ENCODE assay signal across 10 mouse cellular contexts in the genomic region with DNA sequence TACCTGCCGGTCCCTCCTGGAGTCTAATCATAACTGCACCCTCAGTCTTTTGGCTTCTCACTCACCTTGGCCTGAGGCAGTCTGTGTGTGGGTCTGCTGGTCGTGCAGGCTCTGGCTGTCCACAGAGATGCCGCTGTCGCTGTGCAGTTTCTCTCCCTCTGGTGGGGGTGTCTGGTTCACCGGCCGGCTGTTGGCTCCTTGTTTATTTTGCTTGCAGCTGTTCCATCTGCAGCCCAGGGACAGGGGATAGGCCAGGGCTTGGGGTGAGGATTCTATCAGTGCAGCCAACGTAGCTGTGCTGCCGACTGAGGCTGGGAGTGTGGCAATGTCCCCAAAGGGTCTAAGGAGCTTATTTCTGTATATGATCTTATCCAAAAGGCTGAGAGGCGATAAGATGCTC. TPM values are rescaled to one million over a fixed set of nuclear protein-coding genes. Genes with fewer than 3 reads are reported as not detected.
DNase-seq lines count a peak whose midpoint lies in the region; ATAC-seq lines count a peak whose summit lies in the region.
"Had no signal": no experiment of that assay in that cellular context is flagged by ENCODE, and none has a peak within 500 bp of the region (broad histone marks: within the 10 kb centered on the region; RNA-seq: fewer than 3 reads in every experiment).

No protein-coding gene starts in this region.

- 22% methylated on average over 9 of the region's 9 CpGs for WGBS in heart, embryonic 11.5 days (ENCODE audit: insufficient replicate concordance)
- 14% methylated on average over 9 of the region's 9 CpGs for WGBS in limb, embryonic 12.5 days

- H3K4me2 ChIP-seq in heart, embryonic 11.5 days, result no peak overlapping the region
- H3K4me2 ChIP-seq in limb, embryonic 12.5 days, result peak overlapping the region; percentile 21

- H3K4me3 ChIP-seq in heart, embryonic 11.5 days (ENCODE audit: low read depth, low read length), result no peak overlapping the region
- no peak overlapping the region for H3K4me3 ChIP-seq in limb, embryonic 12.5 days (replicated peaks)

- no peak overlapping the region for H3K27ac ChIP-seq in heart, embryonic 11.5 days (ENCODE audit: low read depth, low read length)
- H3K27ac ChIP-seq in limb, embryonic 12.5 days, result peak overlapping the region; percentile 26

- ATAC-seq in heart, embryonic 11.5 days (replicated peaks; ENCODE audit: insufficient number of reproducible peaks, low FRiP score, low TSS enrichment), result no peak
- ATAC-seq in limb, embryonic 12.5 days (ENCODE audit: insufficient number of reproducible peaks, insufficient read depth, low FRiP score, low TSS enrichment, low read depth), result no peak
- ATAC-seq in megakaryocyte, adult 5-6 weeks (ENCODE audit: poor library complexity, severe bottlenecking), result no peak

- H3K9me3 ChIP-seq in heart, embryonic 11.5 days (replicated peaks; ENCODE audit: control insufficient read depth, low read length), result no peaks in the 10 kb centered on the region
- H3K9me3 ChIP-seq in limb, embryonic 12.5 days, result no peaks in the 10 kb centered on the region

- no peaks in the 10 kb centered on the region for H3K36me3 ChIP-seq in heart, embryonic 11.5 days (ENCODE audit: control insufficient read depth, insufficient read depth, low read length)
- peaks cover 7% of the 10 kb centered on the region for H3K36me3 ChIP-seq in limb, embryonic 12.5 days

- peaks cover 17% of the 10 kb centered on the region for H3K27me3 ChIP-seq in heart, embryonic 11.5 days (ENCODE audit: control insufficient read depth, insufficient read depth, low read length)
- peaks cover 37% of the 10 kb centered on the region for H3K27me3 ChIP-seq in limb, embryonic 12.5 days

- no peak overlapping the region for H3K9ac ChIP-seq in heart, embryonic 11.5 days (ENCODE audit: low read depth, low read length)
- H3K9ac ChIP-seq in limb, embryonic 12.5 days (replicated peaks), result no peak overlapping the region

- peaks cover 19% of the 10 kb centered on the region for H3K4me1 ChIP-seq in heart, embryonic 11.5 days (ENCODE audit: control insufficient read depth, insufficient read depth, low read length)
- H3K4me1 ChIP-seq in limb, embryonic 12.5 days (replicated peaks), result peaks cover 81% of the 10 kb centered on the region

- DNase-seq in heart, postnatal 4 days, result peak; percentile 36
- peak; percentile 44 for DNase-seq in retina, postnatal 1 day
- no peak for DNase-seq in retina, embryonic 14.5 days (ENCODE audit: low spot score)
- DNase-seq in cerebellum, adult 11-12 months, result no peak
- DNase-seq: kidney, adult 8-10 months; right cerebral cortex, postnatal 25 days had no signal

RNA-seq across cellular contexts. Expression of gene Ngfr, which starts 15.8 kb away (rescaled TPM):
- total RNA-seq in heart, postnatal 4 days (2021), result 1 to 10 TPM; 3.7 to 4.3 TPM
- 3.6 TPM in 2 replicates for polyA plus RNA-seq in heart, embryonic 11.5 days (2014; fragmentation: Nextera tagmentation; extraction: Ambion mirVana)
- polyA plus RNA-seq in limb, embryonic 12.5 days (2016; fragmentation: Nextera tagmentation; extraction: Ambion mirVana), result 24.3 and 26.7 TPM in 2 replicates
- 0.27 and 0.47 TPM in 2 replicates for total RNA-seq in megakaryocyte, adult 5-6 weeks (2015)
- 0.08 and 0.40 TPM in 2 replicates for total RNA-seq in megakaryocyte, adult 5-6 weeks (2017)

RNA-seq across cellular contexts. Expression of gene Nxph3, which starts 57.4 kb away (rescaled TPM):
- 1 to 10 TPM; 1.0 to 1.1 TPM for total RNA-seq in heart, postnatal 4 days (2021)
- polyA plus RNA-seq in heart, embryonic 11.5 days (2014; fragmentation: Nextera tagmentation; extraction: Ambion mirVana), result 0.24 and 0.39 TPM in 2 replicates
- 2.5 and 2.6 TPM in 2 replicates for polyA plus RNA-seq in limb, embryonic 12.5 days (2016; fragmentation: Nextera tagmentation; extraction: Ambion mirVana)
- total RNA-seq in megakaryocyte, adult 5-6 weeks (2015), result not detected in 2 replicates
- total RNA-seq in megakaryocyte, adult 5-6 weeks (2017), result not detected in 2 replicates
- polyA plus RNA-seq: liver, embryonic 16.5 days had no signal

Comparison
In these comparisons a context has a peak if more than half of its experiments do, and no peak if none do; other contexts are left out.
1. DNase-seq: peak in heart, postnatal 4 days (single experiment) and retina, postnatal 1 day (single experiment); none in retina, embryonic 14.5 days (single experiment) and cerebellum, adult 11-12 months (single experiment).